Mouse (Mus musculus) megakaryocyte-erythroid progenitor cell, adult 5 weeks (primary cell): ENCODE measurements around the gene Vmn2r92. TPM values are rescaled to one million over a fixed set of nuclear protein-coding genes. Genes with fewer than 3 reads are reported as not detected.

Experiments used
- polyA plus RNA-seq: library from polyadenylated mRNA; stranded (reverse); fragments of >175 nt; gene quantifications from 2 replicates; pipeline ENCODE4 v1.2.3, GENCODE M21; 2012

Vmn2r92 gene
- not detected in 2 replicates for polyA plus RNA-seq

GRCm38 (mm10) chr17:18151587-18151986, at the start of gene Vmn2r92:
TSS of gene Vmn2r92 (plus strand) at chr17:18151887.

Other genes starting within 250 kb of the Vmn2r92 start
- gene Fpr-rs4, start 130.2 kb upstream of the Vmn2r92 start, polyA plus RNA-seq: not detected in 2 replicates
- gene Vmn2r124, start 102.5 kb upstream of the Vmn2r92 start, polyA plus RNA-seq: not detected in 2 replicates
- gene Vmn2r91, start 66.9 kb upstream of the Vmn2r92 start, polyA plus RNA-seq: not detected in 2 replicates
- not detected in 2 replicates for gene Vmn2r94, start 125.9 kb downstream of the Vmn2r92 start, polyA plus RNA-seq
- 0.02 TPM in 1 of 2 replicates, not detected in the other for gene Vmn2r93, start 146.2 kb downstream of the Vmn2r92 start, polyA plus RNA-seq